Mouse (Mus musculus): ENCODE data around the gene Srrm1. TPM values are rescaled to one million over a fixed set of nuclear protein-coding genes. Genes with fewer than 3 reads are reported as not detected.
A peak's percentile ranks its signal among the peaks of the same experiment; 100 is the strongest.
"Not testable (repeated sequence)": the region's sequence is repeated elsewhere in the genome, so short reads cannot be mapped to it uniquely, and the experiment has no call there.

Gene Srrm1
- polyA plus RNA-seq, 1 experiment: 545 TPM

DNA sequence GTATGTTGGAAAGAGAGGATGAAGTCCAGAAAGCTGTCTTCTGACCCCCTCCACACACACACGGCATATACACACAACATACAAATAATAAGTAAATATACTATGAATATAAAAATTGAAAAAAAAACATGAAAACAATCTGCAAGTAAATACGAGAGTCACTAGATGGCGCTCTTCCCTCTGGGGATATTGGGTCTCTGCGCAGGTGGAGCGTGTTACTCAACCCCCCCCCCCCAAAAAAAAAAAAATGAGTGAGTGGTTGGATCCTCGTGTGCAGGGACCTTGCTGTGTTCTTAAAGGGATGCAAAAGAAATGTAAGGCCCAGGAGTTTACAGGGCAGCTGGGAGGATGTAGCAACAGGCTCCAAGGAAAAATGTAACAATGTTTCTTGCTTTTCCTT, 5.6 kb upstream of the Srrm1 start:
- H3K4me3 ChIP-seq (ENCODE audit: insufficient read depth, low read depth, low read length): no peak overlapping the region
- 1% methylated on average over 6 of the region's 6 CpGs for WGBS
- H3K27ac ChIP-seq (ENCODE audit: insufficient read depth, low read depth, low read length): no peak overlapping the region
- peaks cover 7% of the 10 kb centered on the region; the same call in 1 of the 2 replicates for H3K4me1 ChIP-seq (ENCODE audit: control insufficient read depth, insufficient read depth, low read length)
- TF ChIP-seq CTCF (IDR thresholded peaks at IDR 0.05; ENCODE audit: insufficient read depth, low read depth, low read length): peak; percentile 22; the same call in 1 of the 2 replicates
- TF ChIP-seq POLR2A (IDR thresholded peaks at IDR 0.05; ENCODE audit: insufficient read depth, low read depth, low read length): no peak

- 77% methylated on average over 12 of the region's 12 CpGs for WGBS
Measured at GRCm38 (mm10) chr4:135357221-135357920, 4.2 kb upstream of the Srrm1 start.

GRCm38 (mm10) chr4:135355886-135356550, 2.9 kb upstream of the Srrm1 start:
- WGBS: 82% methylated on average over 9 of the region's 9 CpGs
- H3K4me1 ChIP-seq (ENCODE audit: control insufficient read depth, insufficient read depth, low read length): peaks cover 5% of the 10 kb centered on the region
- no peak overlapping the region for H3K4me3 ChIP-seq (ENCODE audit: insufficient read depth, low read depth, low read length)
- TF ChIP-seq CTCF (IDR thresholded peaks at IDR 0.05; ENCODE audit: insufficient read depth, low read depth, low read length) (no peak), POLR2A (IDR thresholded peaks at IDR 0.05; ENCODE audit: insufficient read depth, low read depth, low read length) (no peak)
- H3K27ac ChIP-seq (ENCODE audit: insufficient read depth, low read depth, low read length): no peak overlapping the region

More at GRCm38 (mm10) chr4:135357221-135357920, 4.2 kb upstream of the Srrm1 start:
- Histone ChIP-seq H3K27ac (ENCODE audit: insufficient read depth, low read depth, low read length) (no peak overlapping the region), H3K4me3 (ENCODE audit: insufficient read depth, low read depth, low read length) (no peak overlapping the region), H3K4me1 (ENCODE audit: control insufficient read depth, insufficient read depth, low read length) (peaks cover 3% of the 10 kb centered on the region; the same call in 1 of the 2 replicates)
- TF ChIP-seq CTCF (IDR thresholded peaks at IDR 0.05; ENCODE audit: insufficient read depth, low read depth, low read length) (no peak), POLR2A (IDR thresholded peaks at IDR 0.05; ENCODE audit: insufficient read depth, low read depth, low read length) (no peak)

GRCm38 (mm10) chr4:135354751-135355150, 1.6 kb upstream of the Srrm1 start:
- H3K4me3 ChIP-seq (ENCODE audit: insufficient read depth, low read depth, low read length); H3K27ac ChIP-seq (ENCODE audit: insufficient read depth, low read depth, low read length); H3K4me1 ChIP-seq (ENCODE audit: control insufficient read depth, insufficient read depth, low read length): not testable (repeated sequence)

DNA sequence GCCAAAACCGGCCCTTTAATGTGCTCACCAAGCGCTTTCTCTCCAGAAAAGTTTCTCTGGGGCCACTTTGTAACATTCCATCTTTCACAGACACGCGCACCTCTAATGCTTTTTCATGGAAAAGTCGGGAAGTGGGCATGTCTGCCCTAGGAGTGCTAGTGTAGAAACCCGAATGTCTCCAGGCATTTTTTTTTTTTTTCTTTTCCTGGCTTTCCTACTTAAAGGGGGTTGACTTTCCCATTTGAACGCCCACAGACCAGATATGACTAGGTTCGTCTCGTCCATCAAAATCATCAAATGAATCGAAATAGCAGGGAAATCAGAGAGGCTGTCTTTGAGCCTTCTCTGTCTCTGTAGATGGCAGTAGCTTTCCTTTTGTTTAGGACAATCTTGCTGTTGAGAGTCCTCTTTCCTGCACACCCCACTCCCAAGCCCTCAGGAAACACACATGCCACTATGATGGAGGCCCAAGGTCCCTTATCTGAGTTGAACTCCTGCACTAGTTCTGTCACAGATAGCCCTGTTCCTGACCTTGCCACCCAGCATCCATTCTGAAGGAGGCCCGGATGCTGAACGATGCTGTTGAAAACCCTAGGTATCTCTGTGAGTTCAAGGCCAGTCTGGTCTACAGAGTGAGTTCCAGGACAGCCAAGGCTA, 801 bp upstream of the Srrm1 start:
- WGBS: 17% methylated on average over 12 of the region's 12 CpGs
- Histone ChIP-seq H3K27ac (ENCODE audit: insufficient read depth, low read depth, low read length) (peak overlapping the region; percentile 89), H3K4me1 (ENCODE audit: control insufficient read depth, insufficient read depth, low read length) (peaks cover 5% of the 10 kb centered on the region), H3K4me3 (ENCODE audit: insufficient read depth, low read depth, low read length) (peak overlapping the region; percentile 85)
- TF ChIP-seq CTCF (IDR thresholded peaks at IDR 0.05; ENCODE audit: insufficient read depth, low read depth, low read length): no peak

GRCm38 (mm10) chr4:135352326-135353065, 625 bp downstream of the Srrm1 start:
- Histone ChIP-seq H3K4me3 (ENCODE audit: insufficient read depth, low read depth, low read length) (peak overlapping the region; percentile 99), H3K4me1 (ENCODE audit: control insufficient read depth, insufficient read depth, low read length) (peaks cover 5% of the 10 kb centered on the region), H3K27ac (ENCODE audit: insufficient read depth, low read depth, low read length) (peak overlapping the region; percentile 47; the same call in 1 of the 2 replicates)
- no peak for TF ChIP-seq POLR2A (IDR thresholded peaks at IDR 0.05; ENCODE audit: insufficient read depth, low read depth, low read length)
- TF ChIP-seq CTCF (IDR thresholded peaks at IDR 0.05; ENCODE audit: insufficient read depth, low read depth, low read length): no peak
- WGBS: under 1% methylated on average over 67 of the region's 67 CpGs

GRCm38 (mm10) chr4:135337376-135337942, 15.7 kb downstream of the Srrm1 start:
- H3K27ac ChIP-seq (ENCODE audit: insufficient read depth, low read depth, low read length): no peak overlapping the region
- H3K4me3 ChIP-seq (ENCODE audit: insufficient read depth, low read depth, low read length): no peak overlapping the region
- TF ChIP-seq POLR2A (IDR thresholded peaks at IDR 0.05; ENCODE audit: insufficient read depth, low read depth, low read length) (no peak), CTCF (IDR thresholded peaks at IDR 0.05; ENCODE audit: insufficient read depth, low read depth, low read length) (no peak)
- WGBS: 69% methylated on average over 14 of the region's 14 CpGs
- no peaks in the 10 kb centered on the region for H3K4me1 ChIP-seq (ENCODE audit: control insufficient read depth, insufficient read depth, low read length)

- no peak overlapping the region for H3K27ac ChIP-seq (ENCODE audit: insufficient read depth, low read depth, low read length)
- H3K4me3 ChIP-seq (ENCODE audit: insufficient read depth, low read depth, low read length): no peak overlapping the region
- TF ChIP-seq CTCF (IDR thresholded peaks at IDR 0.05; ENCODE audit: insufficient read depth, low read depth, low read length): no peak
- TF ChIP-seq POLR2A (IDR thresholded peaks at IDR 0.05; ENCODE audit: insufficient read depth, low read depth, low read length): no peak
- 78% methylated on average over 3 of the region's 3 CpGs for WGBS
- no peaks in the 10 kb centered on the region for H3K4me1 ChIP-seq (ENCODE audit: control insufficient read depth, insufficient read depth, low read length)
Measured at GRCm38 (mm10) chr4:135336023-135336357, 17.1 kb downstream of the Srrm1 start.
